14 mouse cellular contexts compared by ENCODE assay signal in the genomic region with DNA sequence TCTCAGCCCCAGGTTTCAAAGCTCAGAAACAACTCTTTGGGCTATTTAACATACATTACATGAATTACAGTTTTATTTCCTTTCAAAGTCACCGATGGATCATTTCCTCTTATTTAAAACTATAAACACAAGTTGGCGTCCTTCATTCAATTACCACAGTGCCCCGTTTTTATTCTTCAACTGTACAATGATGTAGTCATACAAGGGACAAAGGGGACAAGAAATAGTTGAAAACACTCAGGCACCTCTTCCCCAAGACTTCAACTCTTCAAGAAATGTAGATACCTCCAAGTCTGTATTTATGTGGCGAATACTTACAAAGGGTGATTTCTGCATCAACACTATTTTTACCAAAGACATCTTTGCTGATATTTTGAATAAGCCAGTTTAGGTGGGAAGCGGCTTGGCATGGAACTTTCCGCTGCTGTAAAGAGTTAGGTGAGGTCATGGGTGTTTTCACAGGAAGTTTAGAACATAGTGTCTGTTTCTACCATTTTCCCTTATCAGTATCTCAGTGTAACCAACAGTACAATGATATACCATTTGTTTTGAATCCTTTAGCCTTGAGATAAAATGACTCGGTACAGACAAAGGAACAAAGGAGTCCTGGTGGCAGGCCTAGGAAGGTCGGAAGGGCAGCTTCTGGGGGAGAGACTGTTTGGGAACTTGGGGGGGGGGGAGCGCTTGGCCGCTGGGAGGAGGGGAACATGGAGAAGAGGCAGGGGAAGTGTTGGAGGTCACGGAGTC.
DNase-seq lines count a peak whose midpoint lies in the region; ATAC-seq and TF ChIP-seq lines count a peak whose summit lies in the region.
"Had no signal": no experiment of that assay in that cellular context is flagged by ENCODE, and none has a peak within 500 bp of the region (broad histone marks: within the 10 kb centered on the region; RNA-seq: fewer than 3 reads in every experiment).

No protein-coding gene starts in this region.

- peaks cover 12% of the 10 kb centered on the region; the same call in 1 of the 2 replicates for H3K4me1 ChIP-seq in heart, postnatal 0 days (ENCODE audit: control insufficient read depth, insufficient read depth)

- no peaks in the 10 kb centered on the region for H3K9me3 ChIP-seq in heart, postnatal 0 days (replicated peaks; ENCODE audit: control insufficient read depth, low read length)
- H3K9me3 ChIP-seq: forebrain, embryonic 12.5 days; hindbrain, embryonic 13.5 days had no signal

- no peaks in the 10 kb centered on the region for H3K36me3 ChIP-seq in heart, postnatal 0 days (replicated peaks; ENCODE audit: control insufficient read depth, insufficient read depth, low read length)
- H3K36me3 ChIP-seq: forebrain, embryonic 12.5 days; hindbrain, embryonic 13.5 days had no signal

- 63% methylated on average over 11 of the region's 11 CpGs for WGBS in heart, postnatal 0 days

- H3K4me2 ChIP-seq in heart, postnatal 0 days (ENCODE audit: low read depth, low read length), result no peak overlapping the region
- H3K4me2 ChIP-seq: forebrain, embryonic 12.5 days; hindbrain, embryonic 13.5 days had no signal

- ATAC-seq in heart, postnatal 0 days (ENCODE audit: insufficient read depth, low read depth), result peak; percentile 24; the same call in 1 of the 2 replicates
- peak; percentile 59 for ATAC-seq in CD4-positive, CD25-positive, alpha-beta regulatory T cell, adult 4 months
- peak; percentile 49 for ATAC-seq in inflammation-experienced regulatory T-cells, adult 6 months

- peak; percentile 26 for DNase-seq in heart, postnatal 0 days (ENCODE audit: low spot score)
- no peak for DNase-seq in heart, adult 9 months (ENCODE audit: low spot score in 2 of 2)
- peak; percentile 52 for DNase-seq in CD4-positive helper T cell, adult 2 months (ENCODE audit: low read depth, low spot score)
- no peak for DNase-seq in kidney, postnatal 4 days
- no peak for DNase-seq in thymus, postnatal 14 days
- DNase-seq: adrenal gland, postnatal 10 days; cerebellum, adult 18-20 months; kidney, adult 11 months; kidney, postnatal 14 days; midbrain, embryonic 14.5 days had no signal

- no peak overlapping the region for H3K9ac ChIP-seq in heart, postnatal 0 days (replicated peaks; ENCODE audit: low read depth, low read length)
- H3K9ac ChIP-seq: forebrain, embryonic 12.5 days; hindbrain, embryonic 13.5 days had no signal

- H3K27ac ChIP-seq in heart, postnatal 0 days (ENCODE audit: low read depth), result peak overlapping the region; percentile 58
- H3K27ac ChIP-seq: forebrain, embryonic 12.5 days; hindbrain, embryonic 13.5 days had no signal

- no peaks in the 10 kb centered on the region for H3K27me3 ChIP-seq in heart, postnatal 0 days (ENCODE audit: control insufficient read depth, insufficient read depth, low read length)
- H3K27me3 ChIP-seq: forebrain, embryonic 12.5 days; hindbrain, embryonic 13.5 days had no signal

- H3K4me3 ChIP-seq in heart, postnatal 0 days (ENCODE audit: low read depth, low read length), result no peak overlapping the region
- H3K4me3 ChIP-seq: forebrain, embryonic 12.5 days; hindbrain, embryonic 13.5 days had no signal

- no peak for TF ChIP-seq CTCF in heart, postnatal 0 days (IDR thresholded peaks at IDR 0.05; ENCODE audit: low read depth)

- no peak for TF ChIP-seq EP300 in heart, postnatal 0 days (IDR thresholded peaks at IDR 0.05; ENCODE audit: low read depth)

Comparison
In these comparisons a context has a peak if more than half of its experiments do, and no peak if none do; other contexts are left out.
1. DNase-seq: peak in heart, postnatal 0 days (single experiment) and CD4-positive helper T cell, adult 2 months (single experiment); none in heart, adult 9 months (0 of 2), kidney, postnatal 4 days (0 of 2) and thymus, postnatal 14 days (single experiment).
2. Peak in every context shown above with its lines, with median percentiles within 50 percentile points of each other: ATAC-seq.